Mouse (Mus musculus): ENCODE data around the gene Arhgap17.

GRCm38 (mm10) chr7:123246504-123247084 lies 123.1 kb downstream of the Arhgap17 start:
- TF ChIP-seq CTCF (IDR thresholded peaks at IDR 0.05; ENCODE audit: insufficient read depth, low read length) (no peak), POLR2A (IDR thresholded peaks at IDR 0.05; ENCODE audit: borderline replicate concordance, extremely low read depth, low read depth, low read length) (no peak)

All from lung, adult 2 months (tissue).